Mouse (Mus musculus) heart, embryonic 16.5 days (tissue): ENCODE results near the gene 6430548M08Rik. TPM values are rescaled to one million over a fixed set of nuclear protein-coding genes. Genes with fewer than 3 reads are reported as not detected.

Experiments
- ATAC-seq: fragments of 200-750 bp; cut with Nextera tagmentation; replicated peaks from 2 replicates; pipeline ENCODE4 v1.8.0; 2017; ENCODE audit warnings: moderate number of reproducible peaks; ENCODE audit not compliant: insufficient read depth, low FRiP score; ENCODE audit errors: extremely low read depth
- H3K27ac ChIP-seq: fragments of 300-500 bp; sonication (generic); 2 replicates; pipeline ENCODE4 v1.5.1; 2014; ENCODE audit warnings: mild to moderate bottlenecking, low read length, control low read depth, moderate library complexity
- H3K27me3 ChIP-seq: fragments of 300-500 bp; sonication (generic); 2 replicates; pipeline ENCODE4 v1.6.1; 2014; ENCODE audit warnings: low read length, mixed read lengths; ENCODE audit not compliant: control insufficient read depth, insufficient read depth
- H3K36me3 ChIP-seq: fragments of 300-500 bp; sonication (generic); 2 replicates; pipeline ENCODE4 v1.6.1; 2014; ENCODE audit not compliant: control insufficient read depth, insufficient read depth
- H3K4me1 ChIP-seq: fragments of 300-500 bp; sonication (generic); 2 replicates; pipeline ENCODE4 v1.6.1; 2014; ENCODE audit warnings: low read length, mixed read lengths; ENCODE audit not compliant: control insufficient read depth, insufficient read depth
- H3K4me2 ChIP-seq: fragments of 300-500 bp; sonication (generic); 2 replicates; pipeline ENCODE4 v1.6.1; 2014; ENCODE audit warnings: low read depth, mild to moderate bottlenecking, control low read depth, low read length
- H3K4me3 ChIP-seq: fragments of 300-500 bp; sonication (generic); 2 replicates; pipeline ENCODE4 v1.5.1; 2014; ENCODE audit warnings: mild to moderate bottlenecking, control low read depth, low read length
- H3K9ac ChIP-seq: fragments of 300-500 bp; sonication (generic); 2 replicates; pipeline ENCODE4 v1.6.1; 2014; ENCODE audit warnings: low read length, control low read depth
- H3K9me3 ChIP-seq: fragments of 300-500 bp; sonication (generic); replicated peaks from 2 replicates; pipeline ENCODE4 v1.6.1; 2016; ENCODE audit warnings: low read length; ENCODE audit not compliant: control insufficient read depth
- WGBS: fragments of 180-500 bp; shearing (Covaris S2); extraction: QIAGEN DNeasy Blood & Tissue Kit; methylation state at CpG from one replicate; pipeline ENCODE4 v1.1.7; 2014; 5-methylcytosine and 5-hydroxymethylcytosine counted together
- polyA plus RNA-seq: library from polyadenylated mRNA; unstranded; fragments of >200 nt; fragmentation: Nextera tagmentation; extraction: Ambion mirVana; gene quantifications from 2 replicates; pipeline ENCODE4 v1.2.1, GENCODE M21; 2015

6430548M08Rik gene
- polyA plus RNA-seq, 1 experiment from 2014 or later = 8.4 TPM

- Histone ChIP-seq H3K9me3 (no peaks in the 10 kb centered on the region), H3K27ac (no peak overlapping the region), H3K4me2 (no peak overlapping the region), H3K27me3 (no peaks in the 10 kb centered on the region), H3K9ac (no peak overlapping the region), H3K36me3 (no peaks in the 10 kb centered on the region), H3K4me3 (no peak overlapping the region), H3K4me1 (peaks cover 31% of the 10 kb centered on the region)
- ATAC-seq = no peak
- WGBS = 48% methylated on average over 15 of the region's 15 CpGs
These were observed 30.1 kb downstream of the 6430548M08Rik start for GRCm38 (mm10) chr8:120143911-120144651.

DNA sequence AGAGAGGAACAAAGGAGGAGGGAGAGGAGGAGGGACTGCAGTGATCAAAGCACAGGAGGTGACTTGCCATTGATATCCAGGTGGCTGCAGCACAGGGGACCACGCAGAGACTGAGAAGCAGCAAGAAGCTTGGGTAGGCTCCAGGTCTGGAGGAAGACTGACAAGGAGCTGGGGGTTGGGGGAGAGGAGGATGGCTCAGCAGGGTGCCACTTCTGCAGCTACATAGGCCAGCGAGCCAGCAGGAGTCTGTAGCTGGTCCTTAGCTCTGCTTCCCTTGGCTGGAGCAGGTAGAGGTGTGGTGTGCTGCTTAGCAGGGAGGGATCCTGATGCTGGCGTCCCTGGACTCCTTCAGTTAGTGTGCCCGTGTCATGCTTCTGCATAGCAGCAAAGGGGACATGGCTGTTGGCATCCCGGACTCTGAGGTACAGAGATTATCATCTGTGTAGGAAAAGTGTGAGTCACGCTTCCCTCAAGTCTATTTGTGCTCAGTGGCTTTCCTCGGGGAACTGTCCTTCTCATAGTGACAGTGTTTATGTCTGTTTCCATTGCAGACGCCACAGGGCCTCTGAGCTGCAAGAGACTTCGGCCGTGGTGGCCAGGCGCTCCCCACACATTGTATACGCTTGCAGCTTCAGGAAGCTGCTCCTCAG is 30.8 kb downstream of the 6430548M08Rik start:
- H3K4me3 ChIP-seq = no peak overlapping the region
- ATAC-seq = no peak
- WGBS = 39% methylated on average over 12 of the region's 12 CpGs
- H3K27me3 ChIP-seq = no peaks in the 10 kb centered on the region
- peaks cover 29% of the 10 kb centered on the region for H3K4me1 ChIP-seq
- H3K9ac ChIP-seq = no peak overlapping the region
- no peak overlapping the region for H3K4me2 ChIP-seq
- H3K36me3 ChIP-seq = no peaks in the 10 kb centered on the region
- no peaks in the 10 kb centered on the region for H3K9me3 ChIP-seq
- no peak overlapping the region for H3K27ac ChIP-seq

- ATAC-seq = no peak
- peaks cover 16% of the 10 kb centered on the region for H3K4me1 ChIP-seq
- no peak overlapping the region for H3K4me3 ChIP-seq
- H3K36me3 ChIP-seq = no peaks in the 10 kb centered on the region
- no peaks in the 10 kb centered on the region for H3K27me3 ChIP-seq
- no peaks in the 10 kb centered on the region for H3K9me3 ChIP-seq
- WGBS = 84% methylated on average over 1 of the region's 1 CpGs
- H3K27ac ChIP-seq = no peak overlapping the region
- no peak overlapping the region for H3K4me2 ChIP-seq
- no peak overlapping the region for H3K9ac ChIP-seq
These were observed 32.1 kb downstream of the 6430548M08Rik start for GRCm38 (mm10) chr8:120146051-120146450.

- Histone ChIP-seq H3K27ac (no peak overlapping the region), H3K9ac (no peak overlapping the region), H3K9me3 (no peaks in the 10 kb centered on the region), H3K4me3 (no peak overlapping the region), H3K27me3 (no peaks in the 10 kb centered on the region), H3K36me3 (no peaks in the 10 kb centered on the region), H3K4me1 (0 out of 2 replicates have a peak, but pooled peaks cover 2% of the 10 kb centered on the region), H3K4me2 (no peak overlapping the region)
- ATAC-seq = no peak
- 55% methylated on average over 12 of the region's 12 CpGs for WGBS
These were observed 36.1 kb downstream of the 6430548M08Rik start for GRCm38 (mm10) chr8:120150028-120150427.

- WGBS = 72% methylated on average over 9 of the region's 9 CpGs
- Histone ChIP-seq H3K27me3 (no peaks in the 10 kb centered on the region), H3K4me2 (no peak overlapping the region), H3K27ac (no peak overlapping the region), H3K9me3 (no peaks in the 10 kb centered on the region), H3K4me3 (no peak overlapping the region), H3K9ac (no peak overlapping the region), H3K4me1 (no peaks in the 10 kb centered on the region), H3K36me3 (no peaks in the 10 kb centered on the region)
- ATAC-seq = no peak
These were observed 37.2 kb downstream of the 6430548M08Rik start for GRCm38 (mm10) chr8:120151151-120151550.

- H3K9ac ChIP-seq = no peak overlapping the region
- no peaks in the 10 kb centered on the region for H3K36me3 ChIP-seq
- 56% methylated on average over 7 of the region's 7 CpGs for WGBS
- ATAC-seq = no peak
- H3K27ac ChIP-seq = no peak overlapping the region
- no peaks in the 10 kb centered on the region for H3K27me3 ChIP-seq
- no peaks in the 10 kb centered on the region for H3K9me3 ChIP-seq
- H3K4me2 ChIP-seq = no peak overlapping the region
- no peak overlapping the region for H3K4me3 ChIP-seq
- H3K4me1 ChIP-seq = no peaks in the 10 kb centered on the region
These were observed 38.7 kb downstream of the 6430548M08Rik start for GRCm38 (mm10) chr8:120152636-120153035.

DNA sequence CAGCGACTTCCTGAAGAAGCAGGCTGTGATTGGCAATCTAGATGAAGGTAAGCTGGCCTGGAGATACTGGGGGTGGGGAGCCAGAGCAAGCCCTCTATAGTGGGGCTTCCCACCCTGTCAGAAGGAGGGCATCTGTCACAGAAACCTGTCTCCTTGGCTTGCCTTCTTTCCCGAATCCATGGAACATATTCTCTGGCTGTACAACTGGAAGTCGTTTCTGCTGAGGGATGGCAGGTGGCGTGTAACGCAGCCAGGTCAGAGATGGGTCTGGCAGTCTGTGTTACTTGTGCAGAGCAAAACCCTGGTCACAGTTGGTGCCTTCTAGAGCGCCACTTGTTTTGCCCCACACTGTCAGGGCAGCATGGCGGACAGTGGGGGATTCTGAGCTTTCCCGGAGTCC is 46.4 kb downstream of the 6430548M08Rik start:
- WGBS = 78% methylated on average over 8 of the region's 8 CpGs
- H3K27me3 ChIP-seq = no peaks in the 10 kb centered on the region; the same call in 1 of the 2 replicates
- no peak for ATAC-seq
- H3K9me3 ChIP-seq = no peaks in the 10 kb centered on the region
- no peak overlapping the region for H3K4me2 ChIP-seq
- no peak overlapping the region for H3K9ac ChIP-seq
- peaks cover 7% of the 10 kb centered on the region; the same call in 1 of the 2 replicates for H3K4me1 ChIP-seq
- no peak overlapping the region for H3K27ac ChIP-seq
- H3K4me3 ChIP-seq = no peak overlapping the region
- H3K36me3 ChIP-seq = no peaks in the 10 kb centered on the region

DNA sequence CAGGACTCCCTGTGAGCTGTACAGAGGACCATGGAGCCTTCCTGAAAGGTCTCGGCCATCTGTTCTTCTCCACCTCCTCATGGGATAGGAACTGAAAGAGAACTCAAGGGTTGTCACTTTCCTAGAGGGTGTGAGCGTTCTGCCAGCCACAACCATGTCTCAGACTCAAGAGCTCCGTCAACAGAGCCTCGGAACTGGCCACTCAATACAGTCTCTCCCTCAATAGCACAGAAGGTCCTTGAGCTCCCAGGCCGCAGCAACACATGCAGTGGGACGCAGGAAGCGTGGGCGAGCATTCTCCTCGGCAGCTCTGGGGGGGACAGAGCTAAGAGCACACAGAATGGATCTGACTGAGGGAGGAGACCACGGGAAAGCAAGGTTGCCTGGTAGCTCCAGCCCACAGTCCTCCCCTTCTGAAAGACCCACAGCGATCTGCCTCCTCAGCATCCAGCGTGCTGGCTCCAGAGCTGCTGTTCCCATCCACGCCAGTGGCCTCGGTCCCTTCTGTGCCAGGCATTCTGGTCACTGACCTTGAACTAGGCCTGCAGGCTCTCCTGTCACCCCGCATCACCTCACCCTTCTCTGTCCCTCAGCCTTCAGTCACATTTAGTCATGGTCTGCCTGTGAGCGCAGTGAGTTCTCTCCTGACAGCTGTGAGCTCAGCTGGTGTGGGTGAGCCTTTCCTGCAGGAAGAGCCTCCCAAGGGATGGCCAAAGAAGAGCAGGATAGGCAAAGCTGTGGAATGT is 47.9 kb downstream of the 6430548M08Rik start:
- Histone ChIP-seq H3K36me3 (no peaks in the 10 kb centered on the region), H3K9me3 (no peaks in the 10 kb centered on the region), H3K27me3 (no peaks in the 10 kb centered on the region; the same call in 1 of the 2 replicates), H3K4me1 (peaks cover 7% of the 10 kb centered on the region; the same call in 1 of the 2 replicates), H3K4me2 (no peak overlapping the region), H3K4me3 (no peak overlapping the region), H3K9ac (no peak overlapping the region), H3K27ac (no peak overlapping the region)
- WGBS = 68% methylated on average over 16 of the region's 16 CpGs
- no peak for ATAC-seq

DNA sequence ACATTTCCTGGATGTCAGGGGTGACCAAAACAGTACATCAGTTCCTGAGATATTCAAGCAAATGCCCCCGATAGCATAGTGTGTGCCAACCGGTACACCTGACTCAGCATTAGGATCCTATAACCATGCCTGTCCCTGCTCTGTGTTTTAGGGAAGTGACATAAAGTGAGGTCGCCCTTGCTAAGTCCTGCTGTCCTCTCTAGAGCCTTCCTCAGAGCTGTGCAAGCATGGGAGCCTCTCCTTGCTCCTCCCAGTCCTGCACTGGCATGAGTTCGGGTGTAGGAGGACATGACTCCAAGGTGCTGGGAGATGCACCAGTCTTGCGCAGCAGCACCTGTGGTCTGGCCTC is 48.4 kb downstream of the 6430548M08Rik start:
- H3K4me3 ChIP-seq = no peak overlapping the region
- H3K27ac ChIP-seq = no peak overlapping the region
- H3K4me2 ChIP-seq = no peak overlapping the region
- no peaks in the 10 kb centered on the region for H3K36me3 ChIP-seq
- H3K27me3 ChIP-seq = peaks cover 2% of the 10 kb centered on the region; the same call in 1 of the 2 replicates
- H3K9ac ChIP-seq = no peak overlapping the region
- no peaks in the 10 kb centered on the region for H3K9me3 ChIP-seq
- ATAC-seq = no peak
- WGBS = 80% methylated on average over 5 of the region's 5 CpGs
- H3K4me1 ChIP-seq = peaks cover 7% of the 10 kb centered on the region; the same call in 1 of the 2 replicates
